Mouse (Mus musculus) midbrain, embryonic 10.5 days (tissue): ENCODE measurements around the gene D16Ertd472e. TPM values are rescaled to one million over a fixed set of nuclear protein-coding genes. Genes with fewer than 3 reads are reported as not detected.

Experiments used
- DNase-seq: peaks from one replicate; pipeline ENCODE4 v3.0.0-alpha.2; 2017; ENCODE audit warnings: low spot score
- H3K27ac ChIP-seq: fragments of 300-500 bp; sonication (generic); replicated peaks from 2 replicates; pipeline ENCODE4 v1.5.1; 2016; ENCODE audit warnings: mild to moderate bottlenecking
- H3K27me3 ChIP-seq: fragments of 300-500 bp; sonication (generic); 2 replicates; pipeline ENCODE4 v1.6.1; 2016; ENCODE audit warnings: low read depth, mild to moderate bottlenecking; ENCODE audit not compliant: poor library complexity, severe bottlenecking
- H3K36me3 ChIP-seq: fragments of 300-500 bp; sonication (generic); 2 replicates; pipeline ENCODE4 v1.6.1; 2016; ENCODE audit warnings: mild to moderate bottlenecking, moderate library complexity
- H3K4me1 ChIP-seq: fragments of 300-500 bp; sonication (generic); 2 replicates; pipeline ENCODE4 v1.6.1; 2016
- H3K4me3 ChIP-seq: fragments of 300-500 bp; sonication (generic); 2 replicates; pipeline ENCODE4 v1.5.1; 2016; ENCODE audit warnings: mild to moderate bottlenecking, moderate library complexity
- H3K9me3 ChIP-seq: fragments of 300-500 bp; sonication (generic); replicated peaks from 2 replicates; pipeline ENCODE4 v1.6.1; 2016; ENCODE audit warnings: mild to moderate bottlenecking
- WGBS: fragments of 180-500 bp; shearing (Covaris S2); methylation state at CpG from one replicate; pipeline ENCODE4 v1.1.7; 2016; 5-methylcytosine and 5-hydroxymethylcytosine counted together
- polyA plus RNA-seq: library from polyadenylated mRNA; unstranded; fragments of >200 nt; fragmentation: Nextera tagmentation; extraction: Ambion mirVana; gene quantifications from 2 replicates; pipeline ENCODE4 v1.2.1, GENCODE M21; 2016

Gene D16Ertd472e
- polyA plus RNA-seq, 1 experiment from 2014 or later = 21.5 TPM

- Histone ChIP-seq H3K27ac (no peak overlapping the region), H3K27me3 (no peaks in the 10 kb centered on the region), H3K36me3 (no peaks in the 10 kb centered on the region), H3K9me3 (no peaks in the 10 kb centered on the region), H3K4me3 (no peak overlapping the region), H3K4me1 (no peaks in the 10 kb centered on the region)
- WGBS = 93% methylated on average over 4 of the region's 4 CpGs
- no peak for DNase-seq
Observed at GRCm38 (mm10) chr16:78585163-78585562, 8.7 kb upstream of the D16Ertd472e start.

- H3K27me3 ChIP-seq = no peaks in the 10 kb centered on the region
- no peak overlapping the region for H3K4me3 ChIP-seq
- no peak overlapping the region for H3K27ac ChIP-seq
- H3K9me3 ChIP-seq = no peaks in the 10 kb centered on the region
- no peaks in the 10 kb centered on the region for H3K4me1 ChIP-seq
- H3K36me3 ChIP-seq = no peaks in the 10 kb centered on the region
- 88% methylated on average over 4 of the region's 4 CpGs for WGBS
- DNase-seq = no peak
Observed at GRCm38 (mm10) chr16:78583968-78584367, 7.5 kb upstream of the D16Ertd472e start.

- no peak overlapping the region for H3K4me3 ChIP-seq
- WGBS = 95% methylated on average over 7 of the region's 7 CpGs
- H3K27ac ChIP-seq = no peak overlapping the region
Observed at GRCm38 (mm10) chr16:78580387-78580786, 3.9 kb upstream of the D16Ertd472e start.

GRCm38 (mm10) chr16:78579386-78579785 lies 2.9 kb upstream of the D16Ertd472e start:
- WGBS = 89% methylated on average over 4 of the region's 4 CpGs
- no peaks in the 10 kb centered on the region for H3K27me3 ChIP-seq
- no peak for DNase-seq
- H3K4me3 ChIP-seq = no peak overlapping the region
- H3K36me3 ChIP-seq = no peaks in the 10 kb centered on the region
- H3K4me1 ChIP-seq = peaks cover 13% of the 10 kb centered on the region
- no peaks in the 10 kb centered on the region for H3K9me3 ChIP-seq
- no peak overlapping the region for H3K27ac ChIP-seq

More at GRCm38 (mm10) chr16:78580387-78580786, 3.9 kb upstream of the D16Ertd472e start:
- Histone ChIP-seq H3K36me3 (no peaks in the 10 kb centered on the region), H3K9me3 (no peaks in the 10 kb centered on the region), H3K27me3 (no peaks in the 10 kb centered on the region), H3K4me1 (peaks cover 4% of the 10 kb centered on the region; the same call in 1 of the 2 replicates)
- no peak for DNase-seq

- 19% methylated on average over 14 of the region's 14 CpGs for WGBS
- Histone ChIP-seq H3K27ac (peak overlapping the region; percentile 95), H3K4me3 (peak overlapping the region; percentile 79), H3K27me3 (no peaks in the 10 kb centered on the region), H3K4me1 (peaks cover 33% of the 10 kb centered on the region), H3K9me3 (no peaks in the 10 kb centered on the region), H3K36me3 (peaks cover 10% of the 10 kb centered on the region)
- DNase-seq = no peak
Observed at GRCm38 (mm10) chr16:78577085-78577671, 670 bp upstream of the D16Ertd472e start.

- Histone ChIP-seq H3K4me1 (peaks cover 33% of the 10 kb centered on the region), H3K36me3 (peaks cover 12% of the 10 kb centered on the region), H3K27me3 (no peaks in the 10 kb centered on the region), H3K27ac (peak overlapping the region; percentile 95), H3K9me3 (no peaks in the 10 kb centered on the region), H3K4me3 (peak overlapping the region; percentile 79)
- under 1% methylated on average over 41 of the region's 41 CpGs for WGBS
- no peak for DNase-seq
Observed at GRCm38 (mm10) chr16:78575852-78576477, 543 bp downstream of the D16Ertd472e start.

- peaks cover 12% of the 10 kb centered on the region for H3K36me3 ChIP-seq
- H3K4me1 ChIP-seq = peaks cover 33% of the 10 kb centered on the region
- H3K4me3 ChIP-seq = peak overlapping the region; percentile 79
- H3K9me3 ChIP-seq = no peaks in the 10 kb centered on the region
- DNase-seq = no peak
- WGBS = 42% methylated on average over 4 of the region's 4 CpGs
- H3K27me3 ChIP-seq = no peaks in the 10 kb centered on the region
- peak overlapping the region; percentile 95 for H3K27ac ChIP-seq
Observed at GRCm38 (mm10) chr16:78575190-78575851, 1.2 kb downstream of the D16Ertd472e start.

GRCm38 (mm10) chr16:78574241-78574640 lies 2.3 kb downstream of the D16Ertd472e start:
- no peaks in the 10 kb centered on the region for H3K27me3 ChIP-seq
- H3K4me3 ChIP-seq = peak overlapping the region; percentile 79
- DNase-seq = no peak
- H3K36me3 ChIP-seq = peaks cover 12% of the 10 kb centered on the region
- WGBS = 76% methylated on average over 6 of the region's 6 CpGs
- peaks cover 33% of the 10 kb centered on the region for H3K4me1 ChIP-seq
- H3K27ac ChIP-seq = 0 out of 2 replicates have a peak overlapping the region, but pooled peaks have one; percentile 17
- H3K9me3 ChIP-seq = no peaks in the 10 kb centered on the region

GRCm38 (mm10) chr16:78573016-78573415 lies 3.5 kb downstream of the D16Ertd472e start:
- Histone ChIP-seq H3K27ac (no peak overlapping the region), H3K36me3 (peaks cover 12% of the 10 kb centered on the region), H3K4me3 (no peak overlapping the region), H3K27me3 (no peaks in the 10 kb centered on the region), H3K4me1 (peaks cover 33% of the 10 kb centered on the region), H3K9me3 (no peaks in the 10 kb centered on the region)
- 75% methylated on average over 4 of the region's 4 CpGs for WGBS
- DNase-seq = no peak

- Histone ChIP-seq H3K27ac (no peak overlapping the region), H3K4me3 (no peak overlapping the region), H3K36me3 (peaks cover 55% of the 10 kb centered on the region), H3K27me3 (no peaks in the 10 kb centered on the region), H3K4me1 (no peaks in the 10 kb centered on the region), H3K9me3 (no peaks in the 10 kb centered on the region)
- DNase-seq = no peak
- 93% methylated on average over 13 of the region's 13 CpGs for WGBS
Observed at GRCm38 (mm10) chr16:78564110-78564821, 12.2 kb downstream of the D16Ertd472e start.

- H3K27ac ChIP-seq = no peak overlapping the region
Observed at GRCm38 (mm10) chr16:78563093-78563971, 13.2 kb downstream of the D16Ertd472e start.

GRCm38 (mm10) chr16:78560627-78561026 lies 15.9 kb downstream of the D16Ertd472e start:
- H3K27me3 ChIP-seq = no peaks in the 10 kb centered on the region
- H3K9me3 ChIP-seq = peaks cover 7% of the 10 kb centered on the region
- peaks cover 81% of the 10 kb centered on the region for H3K36me3 ChIP-seq
- DNase-seq = no peak
- no peaks in the 10 kb centered on the region for H3K4me1 ChIP-seq
- no peak overlapping the region for H3K27ac ChIP-seq
- WGBS = 93% methylated on average over 5 of the region's 5 CpGs
- H3K4me3 ChIP-seq = no peak overlapping the region

More at GRCm38 (mm10) chr16:78563093-78563971, 13.2 kb downstream of the D16Ertd472e start:
- Histone ChIP-seq H3K36me3 (peaks cover 64% of the 10 kb centered on the region), H3K9me3 (no peaks in the 10 kb centered on the region), H3K4me3 (no peak overlapping the region), H3K4me1 (no peaks in the 10 kb centered on the region), H3K27me3 (no peaks in the 10 kb centered on the region)
- DNase-seq = no peak
- 90% methylated on average over 15 of the region's 15 CpGs for WGBS
